Mouse (Mus musculus) lung, postnatal 10 days (tissue): ENCODE results near the gene Ezr.

Source experiments
- DNase-seq: peaks from one replicate; pipeline ENCODE4 v3.0.0; 2021

Gene Ezr

GRCm38 (mm10) chr17:6766823-6767222 is 15.8 kb downstream of the Ezr start:
- DNase-seq: no peak

GRCm38 (mm10) chr17:6765886-6766285 is 16.7 kb downstream of the Ezr start:
- DNase-seq: peak; percentile 51

GRCm38 (mm10) chr17:6764730-6765129 is 17.9 kb downstream of the Ezr start:
- DNase-seq: no peak

GRCm38 (mm10) chr17:6764227-6764593 is 18.4 kb downstream of the Ezr start:
- no peak for DNase-seq

GRCm38 (mm10) chr17:6763513-6764226 is 18.9 kb downstream of the Ezr start:
- DNase-seq: no peak

GRCm38 (mm10) chr17:6759717-6760292 is 22.8 kb downstream of the Ezr start:
- DNase-seq: no peak

GRCm38 (mm10) chr17:6758845-6759244 is 23.7 kb downstream of the Ezr start:
- DNase-seq: no peak

- DNase-seq: no peak
These were observed 24.7 kb downstream of the Ezr start for GRCm38 (mm10) chr17:6757902-6758301.

GRCm38 (mm10) chr17:6755873-6756272 is 26.7 kb downstream of the Ezr start:
- DNase-seq: no peak

GRCm38 (mm10) chr17:6755176-6755575 is 27.4 kb downstream of the Ezr start:
- no peak for DNase-seq

- no peak for DNase-seq
These were observed 30.2 kb downstream of the Ezr start for GRCm38 (mm10) chr17:6752375-6752774.

- DNase-seq: peak; percentile 72
These were observed 31.2 kb downstream of the Ezr start for GRCm38 (mm10) chr17:6751221-6751859.

- DNase-seq: peak; percentile 68
These were observed 33.7 kb downstream of the Ezr start for GRCm38 (mm10) chr17:6748779-6749464.

- DNase-seq: no peak
These were observed 35.1 kb downstream of the Ezr start for GRCm38 (mm10) chr17:6747478-6747877.

- DNase-seq: peak; percentile 55
These were observed 35.9 kb downstream of the Ezr start for GRCm38 (mm10) chr17:6746452-6747231.

GRCm38 (mm10) chr17:6745975-6746374 is 36.6 kb downstream of the Ezr start:
- DNase-seq: peak; percentile 70

GRCm38 (mm10) chr17:6745503-6745902 is 37.1 kb downstream of the Ezr start:
- DNase-seq: no peak

- no peak for DNase-seq
These were observed 37.7 kb downstream of the Ezr start for GRCm38 (mm10) chr17:6744871-6745270.

- no peak for DNase-seq
These were observed 38.2 kb downstream of the Ezr start for GRCm38 (mm10) chr17:6744366-6744765.

GRCm38 (mm10) chr17:6743787-6744239 is 38.8 kb downstream of the Ezr start:
- no peak for DNase-seq

GRCm38 (mm10) chr17:6743039-6743575 is 39.5 kb downstream of the Ezr start:
- no peak for DNase-seq
